Mouse (Mus musculus): ENCODE measurements around the gene Cfap57.

DNA sequence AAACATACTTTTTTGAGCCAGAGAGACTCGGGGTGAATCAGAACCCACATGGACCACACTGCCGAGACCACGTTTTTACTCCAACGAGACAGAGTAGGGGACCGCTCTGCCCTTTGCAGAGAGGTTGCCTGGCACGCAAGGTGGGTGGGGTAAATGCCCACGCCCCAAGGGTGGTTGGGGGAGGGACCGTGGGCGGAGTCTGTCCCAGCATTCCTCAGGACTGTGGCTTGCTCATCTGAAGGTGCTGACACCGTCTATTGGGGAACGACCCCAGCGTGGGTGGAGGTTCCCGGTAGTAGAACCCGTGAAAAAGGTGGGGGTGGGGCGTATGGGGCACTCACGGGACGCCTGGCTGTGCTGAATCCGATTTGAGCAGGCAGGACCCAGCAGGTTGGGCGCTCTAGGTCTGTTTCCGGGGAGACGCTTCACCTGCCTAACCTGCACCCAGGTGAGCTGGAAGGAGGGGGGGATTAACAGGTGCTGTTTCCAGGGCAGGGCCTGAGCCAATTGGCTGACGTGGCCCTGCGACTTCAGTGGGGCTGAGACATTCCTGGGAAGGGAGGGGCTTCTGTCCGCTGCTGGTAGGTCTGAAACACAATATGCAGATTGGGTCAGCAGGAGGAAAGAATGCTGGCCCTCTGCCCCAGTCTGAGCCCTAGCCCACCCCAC lies 76.9 kb downstream of the Cfap57 start, which contains the start of gene Tmem125:
- TF ChIP-seq CTCF (IDR thresholded peaks at IDR 0.05; ENCODE audit: control insufficient read depth, insufficient read depth, insufficient read length) (no peak), MYOG (IDR thresholded peaks at IDR 0.05; ENCODE audit: control insufficient read depth, extremely low read depth, insufficient read length) (no peak)
